Mouse (Mus musculus) adrenal gland, adult (tissue): ENCODE measurements around the gene Akt1s1.
A peak's percentile ranks its signal among the peaks of the same experiment; 100 is the strongest.
"Not testable (repeated sequence)": the region's sequence is repeated elsewhere in the genome, so short reads cannot be mapped to it uniquely, and the experiment has no call there.

Experiments used
- DNase-seq, 2 experiments: peaks; one replicate each; pipeline ENCODE4 v3.0.0; 2022 to 2023; ENCODE audit warnings: low spot score in 1 of 2; ENCODE audit not compliant: inconsistent age in 2 of 2

Akt1s1 gene

GRCm38 (mm10) chr7:44867802-44868201 is 19.0 kb downstream of the Akt1s1 start:
- DNase-seq, result peak in 1 of 2 experiments; percentile 73

- peak; percentile 50 to 68 for DNase-seq
These were observed 19.7 kb downstream of the Akt1s1 start for GRCm38 (mm10) chr7:44868465-44868864.

- DNase-seq, result peak; percentile 84 to 91
These were observed 20.3 kb downstream of the Akt1s1 start for GRCm38 (mm10) chr7:44868919-44869696.

- DNase-seq, result peak; percentile 97 to 98
These were observed 21.1 kb downstream of the Akt1s1 start, which contains the start of gene Ptov1 for GRCm38 (mm10) chr7:44869697-44870528. Gene Ptov1, minus strand, starts transcription at chr7:44869788.

GRCm38 (mm10) chr7:44870614-44871013 is 21.8 kb downstream of the Akt1s1 start:
- peak in 1 of 2 experiments; percentile 59 for DNase-seq

- DNase-seq, result no peak
These were observed 22.4 kb downstream of the Akt1s1 start for GRCm38 (mm10) chr7:44871181-44871580.

- DNase-seq, result not testable (repeated sequence)
These were observed 23.0 kb downstream of the Akt1s1 start for GRCm38 (mm10) chr7:44871774-44872173.

GRCm38 (mm10) chr7:44877833-44878232 is 29.0 kb downstream of the Akt1s1 start:
- DNase-seq, result no peak

- peak; percentile 65 to 86 for DNase-seq
These were observed 34.2 kb downstream of the Akt1s1 start for GRCm38 (mm10) chr7:44883036-44883435.

GRCm38 (mm10) chr7:44884637-44885036 is 35.8 kb downstream of the Akt1s1 start:
- DNase-seq, result no peak

- DNase-seq, result no peak
These were observed 38.2 kb downstream of the Akt1s1 start for GRCm38 (mm10) chr7:44886964-44887363.

- DNase-seq, result peak in 1 of 2 experiments; percentile 80
These were observed 39.7 kb downstream of the Akt1s1 start for GRCm38 (mm10) chr7:44888256-44889105.

GRCm38 (mm10) chr7:44890180-44890579 is 41.4 kb downstream of the Akt1s1 start:
- DNase-seq, result no peak

GRCm38 (mm10) chr7:44890737-44891136 is 41.9 kb downstream of the Akt1s1 start:
- peak in 1 of 2 experiments; percentile 62 for DNase-seq

GRCm38 (mm10) chr7:44891611-44892010 is 42.8 kb downstream of the Akt1s1 start:
- no peak for DNase-seq

GRCm38 (mm10) chr7:44892276-44892921 is 43.6 kb downstream of the Akt1s1 start, which contains the start of gene Med25:
Gene Med25, minus strand, starts transcription at chr7:44892712.
- peak; percentile 94 to 99 for DNase-seq

- peak in 1 of 2 experiments; percentile 66 for DNase-seq
These were observed 44.4 kb downstream of the Akt1s1 start for GRCm38 (mm10) chr7:44893197-44893596.

- no peak for DNase-seq
These were observed 45.4 kb downstream of the Akt1s1 start for GRCm38 (mm10) chr7:44894175-44894574.

- no peak for DNase-seq
These were observed 46.4 kb downstream of the Akt1s1 start for GRCm38 (mm10) chr7:44895206-44895592.
